Mouse (Mus musculus) ES-E14 (cell line): ENCODE results near the gene Atl2. TPM values are rescaled to one million over a fixed set of nuclear protein-coding genes. Genes with fewer than 3 reads are reported as not detected.

Experiments
- DNase-seq: peaks from one replicate; pipeline ENCODE4 v3.0.0-alpha.2; 2013; ENCODE audit warnings: low read depth, low spot score
- H3K27ac ChIP-seq: 2 replicates; pipeline ENCODE4 v1.5.1; 2012; ENCODE audit warnings: low read depth, mild to moderate bottlenecking, low read length, moderate library complexity, mixed read lengths; ENCODE audit not compliant: poor library complexity, insufficient read depth, severe bottlenecking
- H3K36me3 ChIP-seq: 2 replicates; pipeline ENCODE4 v1.6.1; 2012; ENCODE audit warnings: mild to moderate bottlenecking, low read length, moderate library complexity, mixed read lengths; ENCODE audit not compliant: control insufficient read depth, poor library complexity, insufficient read depth, severe bottlenecking
- H3K4me1 ChIP-seq, 2 experiments: fragments of 150-350 bp in 1 of 2; sonication (generic) in 1 of 2; 2 replicates each; pipeline ENCODE4 v1.6.1; 2012; ENCODE audit warnings: low read length in 2 of 2, mild to moderate bottlenecking in 1 of 2, mixed read lengths in 1 of 2; ENCODE audit not compliant: control insufficient read depth in 2 of 2, insufficient read depth in 2 of 2, poor library complexity in 1 of 2
- H3K4me3 ChIP-seq, 2 experiments: fragments of 150-350 bp in 1 of 2; sonication (generic) in 1 of 2; 2 replicates each; pipeline ENCODE4 v1.5.1; 2012; ENCODE audit warnings: low read length in 2 of 2, low read depth in 1 of 2, mild to moderate bottlenecking in 1 of 2, mixed read lengths in 1 of 2; ENCODE audit not compliant: insufficient read depth in 1 of 2, poor library complexity in 1 of 2, severe bottlenecking in 1 of 2
- H3K9ac ChIP-seq: 2 replicates; pipeline ENCODE4 v1.6.1; 2012; ENCODE audit warnings: low read depth, mild to moderate bottlenecking, low read length, mixed read lengths; ENCODE audit not compliant: poor library complexity, insufficient read depth, severe bottlenecking
- H3K9me3 ChIP-seq: fragments of 150-350 bp; sonication (generic); 2 replicates; pipeline ENCODE4 v1.6.1; 2012; ENCODE audit warnings: low read depth, mild to moderate bottlenecking, low read length; ENCODE audit not compliant: control insufficient read depth, insufficient read depth
- CHD2 ChIP-seq: IDR thresholded peaks from 2 replicates; pipeline ENCODE4 v1.6.1; 2014; ENCODE audit warnings: mild to moderate bottlenecking, low read depth, low read length, inconsistent platforms
- HCFC1 ChIP-seq: IDR thresholded peaks from 2 replicates; pipeline ENCODE4 v1.6.1; 2012; ENCODE audit warnings: low read length, inconsistent platforms, borderline replicate concordance; ENCODE audit not compliant: insufficient read depth
- MAFK ChIP-seq: IDR thresholded peaks from 2 replicates; pipeline ENCODE4 v1.6.1; 2014; ENCODE audit warnings: mild to moderate bottlenecking, low read depth, low read length, inconsistent platforms; ENCODE audit not compliant: insufficient read depth
- ZC3H11A ChIP-seq: IDR thresholded peaks from 2 replicates; pipeline ENCODE4 v1.6.1; 2012; ENCODE audit warnings: low read depth, mild to moderate bottlenecking, inconsistent platforms, low read length, borderline replicate concordance
- ZNF384 ChIP-seq: IDR thresholded peaks from 2 replicates; pipeline ENCODE4 v1.6.1; 2012; ENCODE audit warnings: low read depth, low read length, inconsistent platforms
- in situ Hi-C, 2 experiments: fragments of 600-800 bp; cut with MboI; formaldehyde crosslinking; loops; one replicate each; pipeline ENCODE4 v1.15.1; 2025; ENCODE audit warnings: low sequenced_read_pairs in 2 of 2, inconsistent platforms in 1 of 2; ENCODE audit not compliant: unreplicated experiment in 2 of 2
- total RNA-seq: library from RNA; depleted of rRNA; stranded (reverse); fragments of 300-350 nt; gene quantifications from 2 replicates; pipeline ENCODE4 v1.2.3, GENCODE M21; 2012

Atl2 gene
- total RNA-seq, 1 experiment = 44.4 TPM

DNA sequence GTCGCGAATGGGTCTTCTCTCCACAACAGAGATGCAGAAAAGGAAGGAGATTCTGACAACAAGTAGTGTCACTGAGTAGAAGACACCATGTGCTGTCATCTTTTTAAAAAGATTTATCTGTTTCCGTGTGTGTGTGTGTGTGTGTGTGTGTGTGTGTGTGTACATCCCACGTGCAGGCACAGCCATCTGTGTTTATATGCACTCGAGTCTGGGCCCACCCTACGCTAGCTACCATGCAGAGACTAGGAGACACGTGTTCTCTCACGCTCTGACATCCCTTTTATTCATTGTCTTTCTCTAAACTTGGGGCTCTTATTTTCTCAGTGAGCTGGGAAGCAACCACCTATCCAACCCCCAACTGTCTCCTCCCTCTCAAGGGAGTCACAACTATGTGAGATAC, 40.4 kb downstream of the Atl2 start:
- Histone ChIP-seq H3K4me1 (no peaks in the 10 kb centered on the region), H3K27ac (no peak overlapping the region), H3K4me3 (no peak overlapping the region), H3K9ac (no peak overlapping the region), H3K36me3 (peaks cover 29% of the 10 kb centered on the region), H3K9me3 (no peaks in the 10 kb centered on the region)
- no peak for DNase-seq
- TF ChIP-seq ZNF384 = no peak
- no peak for TF ChIP-seq CHD2
- no peak for TF ChIP-seq MAFK
- no peak for TF ChIP-seq HCFC1
- no peak for TF ChIP-seq ZC3H11A
- in situ Hi-C loops = no loop called here

DNA sequence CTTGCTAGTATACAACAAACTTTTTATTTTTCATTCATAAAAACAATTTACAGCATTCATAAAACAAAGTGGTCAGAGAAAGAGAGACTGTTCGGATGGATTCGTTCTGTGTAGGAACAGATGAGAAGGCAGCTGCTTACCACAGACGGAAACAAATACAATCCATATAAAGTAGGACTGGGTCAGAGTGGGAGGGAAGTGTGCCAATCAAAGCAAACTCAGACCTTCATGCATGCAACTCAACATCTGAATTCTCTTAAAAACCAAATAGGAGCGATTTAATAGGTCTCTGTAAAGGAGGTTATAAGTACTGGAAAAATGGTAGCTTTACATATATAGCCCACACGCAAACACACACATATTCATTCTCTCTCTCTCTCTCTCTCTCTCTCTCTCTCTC, 47.5 kb downstream of the Atl2 start:
- no peak for DNase-seq
- H3K4me3 ChIP-seq = no peak overlapping the region
- TF ChIP-seq HCFC1 (no peak), CHD2 (no peak), ZNF384 (no peak), MAFK (no peak), ZC3H11A (no peak)
- H3K27ac ChIP-seq = no peak overlapping the region
- in situ Hi-C loops = loop anchor here in 1 of 2 experiments (25.0 kb wide), 1 partner anchor 736 kb away; no protein-coding TSS in a partner anchor
- no peak overlapping the region for H3K9ac ChIP-seq
- H3K9me3 ChIP-seq = no peaks in the 10 kb centered on the region
- peaks cover 16% of the 10 kb centered on the region for H3K36me3 ChIP-seq
- H3K4me1 ChIP-seq = no peaks in the 10 kb centered on the region

GRCm38 (mm10) chr17:79846182-79846581, 49.7 kb downstream of the Atl2 start:
- Histone ChIP-seq H3K9me3 (no peaks in the 10 kb centered on the region), H3K4me1 (no peaks in the 10 kb centered on the region), H3K4me3 (no peak overlapping the region), H3K27ac (no peak overlapping the region), H3K9ac (no peak overlapping the region), H3K36me3 (peaks cover 9% of the 10 kb centered on the region)
- in situ Hi-C loops = loop anchor here in 1 of 2 experiments (25.0 kb wide), 1 partner anchor 734 kb away; no protein-coding TSS in a partner anchor
- TF ChIP-seq CHD2 = no peak
- no peak for TF ChIP-seq HCFC1
- TF ChIP-seq ZC3H11A = no peak
- no peak for TF ChIP-seq MAFK
- TF ChIP-seq ZNF384 = no peak
- no peak for DNase-seq

GRCm38 (mm10) chr17:79845695-79846094, 50.2 kb downstream of the Atl2 start:
- no peaks in the 10 kb centered on the region for H3K4me1 ChIP-seq
- in situ Hi-C loops = loop anchor here in 1 of 2 experiments (25.0 kb wide), 1 partner anchor 733 kb away; no protein-coding TSS in a partner anchor
- TF ChIP-seq ZNF384 (no peak), MAFK (no peak), HCFC1 (no peak), ZC3H11A (no peak), CHD2 (no peak)

More at GRCm38 (mm10) chr17:79845695-79846094, 50.2 kb downstream of the Atl2 start:
- DNase-seq = no peak
- H3K36me3 ChIP-seq = peaks cover 8% of the 10 kb centered on the region
- H3K9ac ChIP-seq = no peak overlapping the region
- H3K4me3 ChIP-seq = no peak overlapping the region
- no peaks in the 10 kb centered on the region for H3K9me3 ChIP-seq
- H3K27ac ChIP-seq = no peak overlapping the region
